Mouse (Mus musculus): Measurements from ENCODE around the gene Gbgt1.

DNA sequence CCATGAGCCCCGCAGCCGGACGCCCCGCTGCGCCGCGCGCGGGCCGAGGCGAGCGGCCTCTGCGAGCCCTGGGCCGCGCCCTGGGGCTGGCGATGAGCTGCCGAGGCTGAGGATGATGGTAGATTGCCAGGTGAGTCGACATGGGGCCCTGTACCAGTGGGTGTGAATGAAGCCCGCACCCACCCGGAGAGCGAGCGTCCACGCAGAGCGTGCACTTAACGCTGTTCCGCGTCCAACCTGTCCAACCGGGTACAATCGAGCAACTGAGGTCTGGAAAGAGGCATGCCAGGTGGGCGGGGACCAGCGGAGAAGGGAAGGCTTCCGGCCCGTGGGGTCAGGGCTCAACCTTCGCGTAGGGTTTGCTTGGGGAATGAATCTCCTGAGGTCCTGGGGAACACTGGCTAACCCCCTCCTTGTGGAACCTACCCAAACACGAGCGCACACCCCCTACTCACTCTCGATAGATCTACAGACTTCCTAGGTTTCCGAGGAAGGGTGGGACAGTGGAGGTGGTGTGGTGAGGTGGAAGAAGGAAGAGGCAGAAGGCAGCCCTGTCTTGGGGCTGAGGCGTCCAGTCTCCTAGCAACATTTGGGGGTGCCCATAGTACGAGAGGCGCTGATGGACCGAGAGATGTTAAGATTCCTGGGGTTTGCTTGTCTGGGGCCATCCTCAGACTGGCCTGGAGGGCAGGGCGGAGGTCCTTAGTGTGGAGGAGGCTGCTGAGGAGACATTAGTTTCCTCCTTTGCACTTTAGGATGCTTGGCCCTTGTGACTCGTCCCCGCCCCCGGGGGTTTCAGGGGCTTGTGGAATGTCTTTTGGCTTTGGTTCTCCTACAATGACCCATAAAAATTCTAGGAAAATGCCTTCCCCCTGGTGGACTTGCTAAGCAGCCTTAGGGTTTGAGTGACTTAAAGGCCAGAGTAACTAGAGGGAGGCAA is 17.0 kb downstream of the Gbgt1 start:
- TF ChIP-seq CTCF (IDR thresholded peaks at IDR 0.05; ENCODE audit: low read depth) (no peak), EP300 (IDR thresholded peaks at IDR 0.05; ENCODE audit: low read depth) (no peak)

All from heart, postnatal 0 days (tissue).